Mouse (Mus musculus) neutrophil, adult 5-6 weeks (primary cell): Measurements from ENCODE around the gene Uevld. TPM values are rescaled to one million over a fixed set of nuclear protein-coding genes. Genes with fewer than 3 reads are reported as not detected.
"Not testable (repeated sequence)": the region's sequence is repeated elsewhere in the genome, so short reads cannot be mapped to it uniquely, and the experiment has no call there.

Source experiments
- ATAC-seq: fragments of 151-379, 151-347 bp; 2 replicates; pipeline ENCODE4 v1.8.0; 2017; ENCODE audit warnings: mild to moderate bottlenecking, moderate TSS enrichment; ENCODE audit not compliant: insufficient number of reproducible peaks, poor library complexity, low FRiP score, severe bottlenecking; ENCODE audit errors: extremely low read depth
- total RNA-seq: library from RNA; stranded (forward); fragments of 200-1000 nt; gene quantifications from 2 replicates; pipeline ENCODE4 v1.2.3, GENCODE M21; 2017

Uevld gene
- total RNA-seq, 1 experiment from 2014 or later = 6.9 TPM

DNA sequence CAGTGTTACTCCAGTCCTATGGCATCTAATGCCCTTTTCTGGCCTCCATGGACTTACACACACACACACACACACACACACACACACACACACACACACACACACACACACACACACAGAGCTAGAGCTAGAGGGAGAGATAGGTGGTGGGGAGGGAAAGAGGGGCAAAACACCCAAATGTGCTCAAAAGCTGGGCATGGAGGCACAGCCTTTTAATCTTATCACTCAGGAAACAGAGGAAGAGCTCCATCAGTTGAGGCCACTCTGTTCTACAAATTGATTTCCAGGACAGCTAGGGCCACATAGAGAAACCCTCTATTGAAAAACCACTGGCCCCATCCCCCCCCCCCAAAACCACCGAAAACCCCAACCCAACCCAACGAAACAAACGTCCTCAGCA is 75.0 kb downstream of the Uevld start:
- no peak for ATAC-seq

DNA sequence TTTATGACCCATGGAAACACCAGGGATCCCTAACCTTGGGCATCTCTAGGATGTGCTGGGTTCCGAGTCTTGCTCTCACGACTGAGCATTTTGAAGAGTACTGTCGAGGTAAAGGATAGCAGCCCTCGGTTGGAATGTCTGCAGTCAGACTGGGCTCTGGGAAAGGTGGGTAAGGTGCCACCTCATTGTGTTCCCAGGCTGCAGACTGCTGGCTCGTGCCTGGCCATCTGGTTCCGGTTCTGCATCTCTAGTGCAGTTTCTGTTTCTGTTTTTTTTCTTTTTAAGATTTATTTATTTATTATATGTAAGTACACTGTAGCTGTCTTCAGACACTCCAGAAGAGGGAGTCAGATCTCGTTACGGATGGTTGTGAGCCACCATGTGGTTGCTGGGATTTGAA is 76.4 kb downstream of the Uevld start:
- ATAC-seq = not testable (repeated sequence)

DNA sequence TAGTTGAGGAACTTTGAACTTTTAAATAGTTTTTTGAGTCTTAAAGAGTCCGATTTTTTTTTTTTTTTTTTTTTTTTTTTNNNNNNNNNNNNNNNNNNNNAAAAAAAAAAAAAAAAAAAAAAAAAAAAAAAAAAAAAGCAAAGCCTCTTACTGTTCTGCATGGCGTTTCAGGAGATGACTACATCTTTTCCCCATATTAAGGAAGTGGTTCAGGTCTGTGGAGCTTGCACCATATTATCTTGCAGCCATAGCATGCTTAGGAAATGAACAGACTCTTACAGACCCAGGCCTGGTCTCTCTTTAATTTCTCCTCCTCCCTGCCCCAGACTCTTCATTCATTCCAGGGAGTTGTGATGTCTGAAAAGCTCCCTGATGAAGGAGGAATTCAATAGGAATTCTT is 77.3 kb downstream of the Uevld start:
- ATAC-seq = peak; percentile 80

DNA sequence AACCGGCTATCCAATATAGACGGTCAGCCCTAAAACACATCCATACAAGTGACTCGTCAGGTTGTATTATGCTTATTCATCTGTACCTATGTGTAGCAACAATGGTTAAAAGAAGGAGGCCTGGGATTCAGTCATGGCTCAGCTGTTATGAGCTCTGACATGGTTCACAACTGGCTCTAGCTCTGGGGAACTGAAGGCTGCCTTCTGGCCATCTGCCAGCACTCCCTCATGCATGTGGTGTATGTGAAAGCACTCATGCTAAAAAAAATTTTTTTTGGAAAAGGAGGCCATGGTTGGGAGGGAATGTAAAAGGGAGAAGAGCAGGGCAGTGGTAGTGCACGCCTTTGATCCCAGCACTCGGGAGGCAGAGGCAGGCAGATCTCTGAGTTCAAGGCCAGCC is 78.5 kb downstream of the Uevld start:
- ATAC-seq = no peak

DNA sequence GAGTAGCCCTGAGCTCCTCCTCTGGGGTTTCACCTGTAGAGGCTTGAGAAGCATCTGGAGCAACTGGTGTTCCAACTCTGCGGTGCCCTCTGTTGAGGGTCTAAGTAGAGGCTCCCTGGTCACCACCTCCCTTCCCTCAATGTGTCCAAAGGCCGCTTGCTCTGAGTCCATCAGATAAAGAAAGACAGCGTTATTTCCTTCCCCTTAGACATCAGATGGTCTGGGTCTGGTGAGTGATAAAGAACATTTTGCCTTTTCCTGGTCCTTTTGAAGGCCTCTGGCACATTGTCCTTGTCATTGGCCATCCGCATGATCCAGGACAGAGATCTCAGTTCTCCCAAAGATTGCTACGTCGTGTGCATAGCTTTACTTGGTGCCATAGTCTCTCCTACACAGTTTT is 81.1 kb downstream of the Uevld start:
- ATAC-seq = no peak

DNA sequence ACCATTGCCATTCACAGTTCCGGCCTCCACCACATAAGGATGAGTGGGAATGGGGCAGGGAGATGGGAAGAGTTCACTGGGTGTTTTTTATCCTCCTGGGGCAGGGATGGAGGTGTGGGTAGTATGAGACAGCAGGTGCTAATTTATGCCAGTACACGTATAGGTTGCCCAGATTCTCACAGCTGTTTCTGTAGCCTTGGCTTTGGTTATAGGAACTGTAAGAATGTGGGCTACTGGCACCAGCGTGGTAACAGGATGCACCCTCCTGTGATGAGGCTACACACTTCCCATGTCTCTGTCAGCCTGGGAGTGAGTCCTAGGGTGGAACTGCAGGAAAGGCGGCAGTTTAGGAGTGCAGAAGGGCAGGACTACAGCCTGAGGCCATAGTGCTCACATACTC is 81.5 kb downstream of the Uevld start:
- no peak for ATAC-seq

Other genes starting within 250 kb of the Uevld start
- gene Saal1, start 247.8 kb downstream of the Uevld start, total RNA-seq = 11.3 and 11.8 TPM in 2 replicates
- 1.1 TPM in 1 of 2 replicates, not detected in the other for gene Saa3, start 242.8 kb downstream of the Uevld start, total RNA-seq
- not detected in 2 replicates for gene Saa4, start 225.9 kb downstream of the Uevld start, total RNA-seq
- not detected in 2 replicates for gene Saa1, start 215.5 kb downstream of the Uevld start, total RNA-seq
- not detected in 2 replicates for gene Saa2, start 206.7 kb downstream of the Uevld start, total RNA-seq
- gene Hps5, start 162.5 kb downstream of the Uevld start, total RNA-seq = 48.5 and 56.5 TPM in 2 replicates
- gene Gtf2h1, start 162.4 kb downstream of the Uevld start, total RNA-seq = 46.4 and 57.8 TPM in 2 replicates
- gene Ldha, start 117.1 kb downstream of the Uevld start, total RNA-seq = 195 and 216 TPM in 2 replicates
- 2.0 TPM in 1 of 2 replicates, not detected in the other for gene Ldhc, start 97.3 kb downstream of the Uevld start, total RNA-seq
- 41.5 and 51.0 TPM in 2 replicates for gene Tsg101, start 38.6 kb downstream of the Uevld start, total RNA-seq
- gene Gm9999, start 25.1 kb upstream of the Uevld start, total RNA-seq = not detected in 2 replicates
- 52.3 and 60.5 TPM in 2 replicates for gene Spty2d1, start 49.9 kb upstream of the Uevld start, total RNA-seq
- gene Tmem86a, start 92.1 kb upstream of the Uevld start, total RNA-seq = 1.1 and 1.4 TPM in 2 replicates
- not detected in 2 replicates for gene Ptpn5, start 175.2 kb upstream of the Uevld start, total RNA-seq
- gene Mrgpra6, start 246.4 kb upstream of the Uevld start, total RNA-seq = not detected in 2 replicates